Mouse (Mus musculus) forelimb bud, embryonic 11.5 days (tissue): ENCODE results near the gene Nudt12.

Experiments used
- DNase-seq: peaks from one replicate; pipeline ENCODE4 v3.0.0-alpha.2; 2012; ENCODE audit warnings: low read depth, low spot score

Gene Nudt12

DNA sequence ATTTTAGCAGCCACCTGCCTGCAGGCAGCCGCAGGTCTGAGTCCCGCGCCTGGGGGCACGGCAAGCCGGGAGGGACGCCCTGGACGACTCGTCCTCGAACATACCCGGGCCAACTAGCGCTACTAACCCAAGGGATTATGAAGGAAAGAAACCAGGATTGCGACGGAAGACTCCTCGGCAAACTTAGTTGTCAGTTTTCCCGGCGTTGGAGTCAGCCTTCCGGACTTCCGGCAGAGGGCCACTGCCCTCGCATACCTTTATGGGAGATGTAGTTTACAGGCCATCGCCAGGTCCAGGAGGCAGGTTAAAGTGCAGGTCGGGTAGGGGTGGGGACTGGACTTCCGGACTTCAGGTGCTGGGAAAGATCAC lies at the start of gene Nudt12:
Gene Nudt12 (minus strand): TSS at position 282 of the 369 bp plus-strand sequence.
- DNase-seq = peak; percentile 58

DNA sequence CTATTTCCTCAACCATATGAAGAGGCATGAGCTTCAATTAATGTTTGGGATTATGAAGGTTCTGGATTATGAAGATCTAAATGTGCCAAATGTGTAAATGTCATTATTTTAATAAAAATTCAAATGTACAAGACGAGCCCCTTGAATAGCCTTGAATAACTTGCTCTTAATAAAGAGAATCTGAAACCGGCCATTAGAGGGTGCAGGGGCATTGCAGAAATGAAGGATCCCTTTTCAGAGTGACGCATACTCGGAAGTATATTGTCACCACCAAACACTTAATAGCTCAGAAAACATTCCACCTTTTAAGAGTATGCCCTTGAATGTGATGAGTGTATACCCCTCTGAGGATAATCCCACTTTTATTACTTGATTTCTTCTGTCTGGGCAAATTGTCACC lies 40.1 kb upstream of the Nudt12 start:
- no peak for DNase-seq

DNA sequence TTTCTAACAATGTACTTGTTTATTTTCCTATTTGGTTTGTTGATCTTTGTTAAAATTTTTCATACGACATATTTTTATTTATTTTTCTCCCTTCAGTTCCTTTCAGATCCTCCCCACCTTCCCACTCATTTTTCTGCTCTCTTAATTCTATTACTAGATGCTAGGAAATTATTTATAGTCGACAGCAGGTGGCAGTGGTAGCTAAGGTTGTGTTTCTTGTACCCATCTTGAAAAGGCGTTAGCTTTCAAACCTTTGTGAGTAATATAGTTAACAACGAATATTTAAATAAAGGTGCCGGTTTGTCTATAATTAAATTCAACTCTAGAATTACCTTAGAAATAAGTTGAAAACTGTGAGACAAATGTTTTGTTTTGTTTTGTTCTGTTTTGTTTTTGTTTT lies 26.6 kb upstream of the Nudt12 start:
- DNase-seq = peak; percentile 24

DNA sequence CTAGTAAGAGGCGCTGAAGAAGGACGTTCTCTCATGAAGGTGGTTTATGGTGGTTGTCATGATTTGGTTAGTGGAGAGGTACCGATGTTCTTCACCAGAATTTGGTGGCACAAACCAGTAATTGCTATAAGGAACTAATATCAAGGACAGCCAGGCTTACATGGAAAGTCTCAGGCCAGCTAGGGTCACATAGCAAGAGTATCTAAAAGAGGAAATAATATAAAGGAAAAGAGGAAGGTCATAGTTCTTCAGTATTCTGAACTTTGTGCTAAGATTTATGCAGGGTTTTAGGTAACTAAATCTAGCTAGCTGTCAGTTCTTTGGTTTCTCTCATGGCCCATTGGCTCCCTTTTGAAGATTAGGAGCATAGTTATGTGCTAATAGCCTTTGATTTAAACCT lies 20.3 kb upstream of the Nudt12 start:
- DNase-seq = no peak

DNA sequence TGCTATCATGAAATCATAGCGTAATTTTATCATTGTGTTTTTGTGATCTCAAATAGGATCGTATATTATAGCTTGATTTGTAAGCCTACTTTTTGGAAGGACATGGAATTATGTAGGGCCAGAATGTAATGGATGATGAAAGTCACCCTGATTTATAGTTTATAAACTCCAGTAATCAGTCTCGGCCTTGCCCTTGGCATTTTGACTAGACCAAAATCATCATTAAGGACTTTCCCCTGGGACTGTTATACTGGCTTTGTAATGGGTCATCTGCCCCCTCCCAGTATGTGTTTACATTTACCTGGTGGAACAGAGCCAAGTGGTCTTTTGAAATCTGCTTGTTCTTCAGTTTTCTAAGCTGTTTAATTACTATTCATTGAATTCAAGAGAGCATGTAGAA lies 13.2 kb upstream of the Nudt12 start:
- DNase-seq = no peak

DNA sequence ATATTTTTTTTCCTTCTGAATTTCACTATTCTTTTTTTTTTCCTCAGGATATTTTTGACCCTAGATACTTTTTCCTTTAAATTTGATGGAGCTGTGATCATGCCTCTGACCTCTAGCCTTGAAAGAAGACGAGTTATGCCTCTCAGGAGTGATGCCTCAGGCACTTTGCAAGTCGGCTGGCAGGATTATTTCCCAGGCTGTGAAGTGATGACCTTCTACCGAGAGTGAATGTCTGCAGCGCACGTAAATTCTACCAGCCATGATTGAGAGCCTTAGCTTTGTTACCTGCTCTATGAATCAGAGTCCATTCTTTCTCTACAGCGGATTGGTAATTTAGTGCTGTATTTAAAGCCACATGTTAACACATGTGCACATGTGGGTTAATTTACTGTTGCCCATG lies 11.3 kb upstream of the Nudt12 start:
- DNase-seq = peak; percentile 13

DNA sequence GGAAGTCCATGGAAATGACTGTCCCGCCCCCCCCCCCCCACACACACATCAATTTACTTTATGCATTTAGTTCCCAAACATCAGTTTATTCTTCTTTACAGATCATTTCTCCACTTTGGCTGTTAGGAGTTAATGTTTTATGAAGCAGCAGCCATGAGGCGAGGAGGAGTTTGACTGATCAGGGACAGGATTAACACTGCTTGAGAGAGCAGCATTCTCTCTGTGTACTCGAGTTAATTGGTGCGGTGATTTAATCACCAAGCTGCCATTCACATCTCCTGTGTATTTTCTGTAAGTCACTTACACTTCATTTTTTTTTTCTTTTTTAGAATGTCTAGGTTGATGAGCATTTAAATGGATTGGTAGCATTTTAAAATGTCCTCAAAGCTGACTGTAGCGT lies 10.8 kb upstream of the Nudt12 start:
- DNase-seq = no peak

DNA sequence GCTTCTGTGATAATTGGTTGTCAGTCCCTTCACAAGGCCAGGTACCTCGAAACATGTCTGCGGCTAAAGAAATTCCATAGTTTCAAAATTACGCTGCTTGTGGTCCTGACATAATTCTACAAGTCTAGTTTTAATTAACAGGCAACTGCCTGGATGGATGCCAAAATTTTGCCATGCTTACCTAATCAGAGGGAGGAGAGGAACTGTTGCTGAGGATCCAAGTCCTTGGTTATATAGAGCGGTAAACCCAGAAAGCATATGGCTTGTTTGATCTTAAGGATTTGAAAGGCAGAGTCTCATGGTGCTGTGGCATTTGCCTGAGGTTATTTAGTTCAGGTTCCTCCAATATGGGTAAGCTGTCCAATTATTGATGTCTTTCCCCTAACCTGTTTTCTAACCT lies 5.5 kb upstream of the Nudt12 start:
- DNase-seq = no peak

DNA sequence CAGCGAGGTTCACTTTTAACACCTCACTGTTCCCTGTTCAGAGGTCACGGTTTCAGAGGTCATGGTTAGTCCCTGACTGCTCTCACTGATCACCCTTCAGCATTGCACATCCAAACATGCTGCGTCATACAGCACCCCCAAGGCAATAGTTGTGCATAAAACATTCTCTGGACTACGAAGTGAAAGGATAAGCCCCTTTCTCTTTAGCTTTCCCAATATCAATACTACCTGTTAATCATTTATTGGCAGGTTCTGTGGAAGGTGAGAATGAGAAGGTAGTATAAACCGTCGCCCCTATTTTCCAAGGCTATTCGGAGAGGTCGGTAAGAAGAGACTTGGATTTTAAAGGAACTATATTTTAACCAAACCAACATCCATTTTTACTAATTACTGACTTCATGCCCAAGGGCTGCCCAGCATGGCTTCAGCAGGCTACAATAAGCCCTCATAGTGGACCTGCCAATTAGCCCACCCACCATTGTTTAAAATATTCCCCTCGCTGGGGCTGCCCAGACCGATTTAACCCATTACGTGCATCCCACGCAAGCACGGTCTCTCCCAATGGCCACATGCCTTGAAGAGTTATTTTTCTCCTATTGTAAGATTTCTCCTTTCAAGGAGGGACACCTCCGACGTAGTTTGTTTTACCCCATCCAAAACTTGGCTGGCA lies 616 bp downstream of the Nudt12 start:
- no peak for DNase-seq

DNA sequence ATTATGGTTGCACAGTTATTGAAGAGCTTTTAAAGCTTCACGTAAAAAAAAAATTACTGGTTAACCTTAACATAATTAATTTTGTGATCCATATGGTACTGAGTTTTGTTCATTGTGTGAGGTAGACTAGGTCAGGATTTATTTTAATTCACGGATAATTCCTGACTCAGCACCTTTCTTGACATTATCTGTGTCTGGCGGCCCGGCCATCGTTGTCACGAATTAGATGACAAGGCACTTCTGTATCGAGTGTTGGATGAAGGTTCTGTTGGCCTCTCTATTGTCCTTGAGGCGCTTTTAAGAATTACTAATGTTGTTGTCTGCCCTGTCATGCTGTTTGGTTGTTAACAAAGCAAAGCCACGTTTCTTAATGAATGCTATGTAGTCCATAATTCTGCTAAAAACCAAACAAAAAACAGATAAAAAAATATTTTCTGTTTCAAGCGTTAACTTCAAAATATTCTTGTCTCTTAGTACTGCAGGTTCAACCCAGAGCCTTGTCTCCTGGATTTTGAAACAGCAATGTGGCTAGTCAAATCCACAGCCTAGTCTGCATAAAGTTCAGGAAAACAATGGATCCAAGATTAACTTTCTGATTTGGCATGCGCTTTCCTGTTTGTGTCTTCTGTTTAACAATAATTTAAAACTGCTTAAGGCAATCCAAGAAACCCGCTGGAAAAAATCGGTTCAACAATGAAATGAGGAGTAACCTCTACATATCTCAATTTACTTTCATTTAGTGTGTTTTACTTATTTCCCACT lies 1.4 kb downstream of the Nudt12 start:
- no peak for DNase-seq

DNA sequence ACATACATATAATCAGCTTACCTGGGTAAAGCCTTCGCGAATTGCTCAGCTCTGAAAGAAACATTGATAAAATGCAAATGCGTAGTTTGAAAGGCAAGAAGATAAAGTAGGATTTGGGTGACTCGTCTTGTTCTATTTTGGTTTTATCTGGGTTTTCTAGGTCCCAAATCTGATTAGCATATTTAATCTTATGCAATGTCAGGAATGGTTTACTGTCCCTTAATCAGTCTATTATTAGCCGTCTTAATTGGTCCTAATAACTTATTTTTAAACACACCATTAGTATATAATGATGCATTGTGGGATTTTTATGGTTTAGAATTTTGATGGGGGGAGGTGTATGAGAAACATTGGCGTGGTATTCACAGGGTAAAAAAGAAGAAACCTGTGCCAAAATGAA lies 21.9 kb downstream of the Nudt12 start, which contains the start of gene Pdzph1:
Gene Pdzph1 (minus strand): TSS at position 101 of the 400 bp plus-strand sequence.
- no peak for DNase-seq

DNA sequence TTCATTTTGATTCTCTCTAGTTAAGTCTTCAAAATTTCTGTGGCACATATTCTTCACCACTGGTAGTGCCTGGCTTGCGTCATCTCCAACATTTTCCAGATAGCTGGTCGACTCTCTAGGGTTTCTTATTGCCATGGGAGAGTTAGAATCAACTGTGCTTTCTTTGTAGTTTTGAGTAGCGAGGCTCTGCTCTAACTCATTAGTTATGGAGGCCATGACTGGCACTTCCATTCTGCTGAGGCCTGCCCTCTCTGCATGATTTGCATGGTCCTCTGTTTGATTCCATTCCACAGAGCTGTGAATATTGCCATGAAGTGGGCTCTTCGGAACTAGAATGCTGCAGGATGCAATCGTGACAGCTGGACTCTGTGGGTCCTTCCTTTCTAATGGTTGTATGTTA lies 39.9 kb downstream of the Nudt12 start:
- DNase-seq = no peak

DNA sequence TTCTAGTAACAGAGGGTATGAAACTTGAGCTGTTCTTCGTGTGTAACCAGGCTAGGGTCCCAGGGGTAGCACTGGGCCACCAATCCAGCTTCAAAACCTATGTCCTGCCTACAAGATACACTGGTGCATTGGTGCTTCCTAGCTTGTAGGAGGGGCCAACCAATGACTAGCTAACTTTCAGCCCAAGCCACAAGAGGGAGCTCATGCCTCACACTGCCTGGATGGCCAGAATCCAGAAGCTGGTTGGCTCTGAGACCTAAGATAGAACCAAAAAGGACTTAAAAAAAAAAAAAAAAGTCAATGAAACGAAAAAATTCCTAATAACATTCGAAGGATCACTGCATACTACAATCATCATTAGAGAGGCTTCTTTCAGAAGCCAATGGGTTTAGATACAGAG lies 53.3 kb downstream of the Nudt12 start:
- no peak for DNase-seq

DNA sequence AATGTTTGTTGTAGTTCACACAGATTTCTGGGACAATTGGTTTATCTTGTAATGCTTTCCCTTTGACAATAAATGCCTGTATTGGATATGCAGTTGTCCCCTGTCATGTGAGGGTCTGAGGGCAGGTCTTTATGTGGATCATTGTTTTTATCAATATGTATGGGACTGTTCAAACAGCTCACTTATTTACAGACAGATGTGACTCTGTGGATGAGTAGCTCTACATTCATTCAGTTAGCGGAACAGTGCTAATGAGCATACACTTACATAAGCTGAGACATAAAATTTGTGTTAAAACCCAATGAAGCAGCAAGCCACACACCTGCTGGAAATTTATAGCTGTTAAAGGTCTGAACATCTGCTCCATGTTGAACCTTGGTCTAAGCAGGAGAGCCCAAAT lies 56.1 kb downstream of the Nudt12 start:
- no peak for DNase-seq
